Mouse (Mus musculus) forebrain, embryonic 16.5 days (tissue): ENCODE measurements around the gene Cbx6. TPM values are rescaled to one million over a fixed set of nuclear protein-coding genes. Genes with fewer than 3 reads are reported as not detected.

ENCODE experiments used
- ATAC-seq: fragments of 200-750 bp; cut with Nextera tagmentation; 2 replicates; pipeline ENCODE4 v1.8.0; 2017; ENCODE audit warnings: mild to moderate bottlenecking, moderate library complexity
- H3K27ac ChIP-seq: fragments of 300-500 bp; sonication (generic); 2 replicates; pipeline ENCODE4 v1.5.1; 2014; ENCODE audit warnings: low read length, control low read depth
- H3K27me3 ChIP-seq: fragments of 300-500 bp; sonication (generic); replicated peaks from 2 replicates; pipeline ENCODE4 v1.6.1; 2014; ENCODE audit warnings: low read length; ENCODE audit not compliant: control insufficient read depth, insufficient read depth
- H3K36me3 ChIP-seq: fragments of 300-500 bp; sonication (generic); 2 replicates; pipeline ENCODE4 v1.6.1; 2014; ENCODE audit not compliant: control insufficient read depth, insufficient read depth
- H3K4me1 ChIP-seq: fragments of 300-500 bp; sonication (generic); replicated peaks from 2 replicates; pipeline ENCODE4 v1.6.1; 2014; ENCODE audit warnings: low read length; ENCODE audit not compliant: control insufficient read depth, insufficient read depth
- H3K4me2 ChIP-seq: fragments of 300-500 bp; sonication (generic); 2 replicates; pipeline ENCODE4 v1.6.1; 2014; ENCODE audit warnings: mild to moderate bottlenecking, low read length, control low read depth
- H3K4me3 ChIP-seq: fragments of 300-500 bp; sonication (generic); replicated peaks from 2 replicates; pipeline ENCODE4 v1.5.1; 2014; ENCODE audit warnings: mild to moderate bottlenecking, low read length, control low read depth
- H3K9ac ChIP-seq: fragments of 300-500 bp; sonication (generic); replicated peaks from 2 replicates; pipeline ENCODE4 v1.6.1; 2014; ENCODE audit warnings: low read depth, low read length, control low read depth
- H3K9me3 ChIP-seq: fragments of 300-500 bp; sonication (generic); 2 replicates; pipeline ENCODE4 v1.6.1; 2016; ENCODE audit warnings: low read length; ENCODE audit not compliant: control insufficient read depth
- WGBS: fragments of 180-500 bp; shearing (Covaris S2); extraction: QIAGEN DNeasy Blood & Tissue Kit; methylation state at CpG from one replicate; pipeline ENCODE4 v1.1.7; 2014; 5-methylcytosine and 5-hydroxymethylcytosine counted together
- polyA plus RNA-seq: library from polyadenylated mRNA; unstranded; fragments of >200 nt; fragmentation: Nextera tagmentation; extraction: Ambion mirVana; gene quantifications from 2 replicates; pipeline ENCODE4 v1.2.1, GENCODE M21; 2015

Gene Cbx6
- polyA plus RNA-seq, 1 experiment from 2014 or later: 53.2 TPM

DNA sequence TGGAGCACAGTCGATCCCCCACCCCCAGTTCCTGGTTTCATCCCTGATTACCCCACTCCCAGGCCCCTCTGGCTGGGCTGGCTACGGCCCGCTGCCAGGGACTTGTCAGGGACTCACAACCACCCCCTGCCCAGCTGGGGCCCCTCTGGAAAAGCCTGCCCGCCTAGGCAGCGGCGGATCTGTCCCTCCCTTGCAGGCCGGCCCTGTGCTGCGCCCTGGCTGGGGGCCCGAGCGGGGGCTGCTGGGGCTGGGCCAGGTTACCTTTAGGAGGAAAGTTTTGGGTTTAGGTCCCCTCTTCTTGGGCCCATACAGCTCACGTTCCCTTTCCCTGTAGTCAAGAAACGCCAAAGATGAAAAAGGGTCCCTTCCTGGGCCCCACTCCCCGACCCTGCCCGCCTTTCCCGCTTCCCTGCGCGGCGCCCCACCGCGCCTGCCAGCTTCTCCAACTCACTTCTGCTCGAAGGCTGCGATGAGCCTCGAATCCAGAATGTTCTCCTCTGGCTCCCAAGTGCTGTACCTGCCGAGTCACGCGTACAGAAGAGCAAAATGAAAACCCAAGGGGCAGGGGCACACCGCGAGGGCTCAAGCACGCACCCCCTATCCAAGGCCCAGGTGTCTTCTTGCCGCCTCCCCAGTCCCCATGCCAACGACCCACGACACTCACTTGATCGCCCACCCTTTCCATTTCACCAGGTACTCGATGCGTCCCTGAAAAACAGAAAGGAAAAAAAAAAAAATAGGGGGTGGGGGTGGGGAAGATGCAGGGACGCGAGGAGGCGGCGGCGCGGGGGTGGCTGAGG, 1.0 kb downstream of the Cbx6 start:
- H3K4me2 ChIP-seq: peak overlapping the region; percentile 76
- peak overlapping the region; percentile 97 for H3K27ac ChIP-seq
- H3K27me3 ChIP-seq: no peaks in the 10 kb centered on the region
- H3K9me3 ChIP-seq: no peaks in the 10 kb centered on the region
- H3K9ac ChIP-seq: peak overlapping the region; percentile 95
- peak overlapping the region; percentile 83 for H3K4me3 ChIP-seq
- peak; percentile 18 for ATAC-seq
- no peaks in the 10 kb centered on the region for H3K36me3 ChIP-seq
- peaks cover 37% of the 10 kb centered on the region for H3K4me1 ChIP-seq
- WGBS: under 1% methylated on average over 41 of the region's 41 CpGs

DNA sequence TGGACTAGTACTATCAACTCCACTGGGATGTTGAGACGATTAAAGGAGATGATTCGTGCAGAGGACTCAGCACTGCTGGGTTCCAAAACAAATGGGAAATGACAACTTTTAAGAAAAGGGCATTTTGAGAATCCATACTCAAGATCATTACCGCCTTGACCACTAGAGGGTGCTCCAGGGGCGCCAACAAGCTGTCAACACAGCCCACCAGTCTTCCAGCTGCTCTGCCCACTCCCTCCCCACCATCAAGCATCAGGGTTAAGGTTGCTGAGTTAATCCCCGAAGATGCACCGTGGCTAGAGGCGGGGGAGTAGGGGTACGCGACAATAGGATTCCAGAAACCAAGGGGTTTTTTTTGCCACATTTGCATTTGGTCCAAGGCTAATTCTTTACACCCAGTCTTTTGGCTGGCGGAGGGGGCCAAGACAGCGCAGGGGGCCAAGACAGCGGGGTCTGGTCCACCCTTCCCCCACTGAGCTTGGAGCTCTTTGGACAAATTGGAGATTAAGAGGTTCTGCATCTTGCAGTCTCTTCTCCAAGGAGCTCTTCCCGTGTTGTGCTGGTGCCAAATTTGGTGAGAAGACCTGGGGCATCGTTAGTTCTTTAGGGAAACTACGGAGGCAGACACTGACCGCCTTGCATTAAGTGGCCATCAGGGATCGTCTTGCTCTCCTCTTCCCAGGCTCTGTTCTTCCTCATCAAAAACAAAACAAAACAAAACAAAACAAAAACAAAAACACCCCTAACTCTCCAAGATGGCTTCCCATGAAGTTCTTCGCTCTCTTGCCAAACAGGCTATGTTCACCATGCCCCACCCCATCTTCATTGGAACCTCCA, 2.2 kb downstream of the Cbx6 start:
- peak overlapping the region; percentile 43; the same call in 1 of the 2 replicates for H3K27ac ChIP-seq
- no peaks in the 10 kb centered on the region for H3K9me3 ChIP-seq
- H3K9ac ChIP-seq: peak overlapping the region; percentile 26; the same call in 1 of the 2 replicates
- 19% methylated on average over 18 of the region's 18 CpGs for WGBS
- no peak for ATAC-seq
- peak overlapping the region; percentile 76 for H3K4me2 ChIP-seq
- peak overlapping the region; percentile 83 for H3K4me3 ChIP-seq
- H3K4me1 ChIP-seq: peaks cover 48% of the 10 kb centered on the region
- H3K36me3 ChIP-seq: no peaks in the 10 kb centered on the region
- no peaks in the 10 kb centered on the region for H3K27me3 ChIP-seq

DNA sequence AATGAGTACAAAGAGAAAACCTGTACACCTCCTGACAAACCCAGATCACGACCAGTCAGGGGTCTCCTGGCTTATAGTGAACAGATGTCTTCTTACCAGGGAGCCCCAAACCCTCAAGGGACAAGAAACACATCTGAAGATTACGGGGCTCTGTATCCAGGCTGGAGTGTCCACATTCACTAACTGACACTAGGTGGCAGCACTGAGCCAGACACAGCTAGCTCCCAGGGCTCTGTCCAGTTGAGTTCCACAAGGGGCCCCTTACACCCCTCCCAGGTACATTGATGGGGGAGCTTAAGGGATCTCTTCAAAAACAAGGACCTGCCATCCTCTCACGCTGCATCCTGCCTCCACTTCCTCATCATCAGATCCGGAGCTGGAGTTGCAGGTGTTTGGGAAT, 4.1 kb downstream of the Cbx6 start:
- Histone ChIP-seq H3K4me1 (peaks cover 59% of the 10 kb centered on the region), H3K27me3 (no peaks in the 10 kb centered on the region), H3K9ac (no peak overlapping the region), H3K4me2 (no peak overlapping the region), H3K9me3 (no peaks in the 10 kb centered on the region), H3K36me3 (no peaks in the 10 kb centered on the region), H3K4me3 (no peak overlapping the region), H3K27ac (no peak overlapping the region)
- no peak for ATAC-seq
- 9% methylated on average over 4 of the region's 4 CpGs for WGBS

DNA sequence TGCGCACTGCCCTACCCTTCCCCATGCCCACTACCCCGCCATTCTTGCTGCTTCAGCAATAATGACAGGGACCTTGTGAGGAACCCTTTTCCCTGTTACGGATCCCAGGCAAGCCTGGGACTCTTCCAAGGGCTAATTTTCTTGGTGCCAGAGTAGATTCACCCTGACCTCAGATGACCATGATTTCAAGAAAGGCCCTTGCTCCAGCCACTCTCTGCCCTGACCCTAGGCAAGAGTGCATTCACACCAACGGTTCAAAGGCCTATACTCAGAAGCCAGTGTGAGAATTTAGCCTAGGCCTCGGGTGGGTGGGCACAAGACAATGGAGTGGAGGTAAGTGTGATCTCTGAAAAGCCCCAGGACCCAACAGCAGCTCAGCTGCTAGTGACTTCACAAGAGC, 5.1 kb downstream of the Cbx6 start:
- 75% methylated on average over 5 of the region's 5 CpGs for WGBS
- no peak overlapping the region for H3K4me2 ChIP-seq
- ATAC-seq: no peak

DNA sequence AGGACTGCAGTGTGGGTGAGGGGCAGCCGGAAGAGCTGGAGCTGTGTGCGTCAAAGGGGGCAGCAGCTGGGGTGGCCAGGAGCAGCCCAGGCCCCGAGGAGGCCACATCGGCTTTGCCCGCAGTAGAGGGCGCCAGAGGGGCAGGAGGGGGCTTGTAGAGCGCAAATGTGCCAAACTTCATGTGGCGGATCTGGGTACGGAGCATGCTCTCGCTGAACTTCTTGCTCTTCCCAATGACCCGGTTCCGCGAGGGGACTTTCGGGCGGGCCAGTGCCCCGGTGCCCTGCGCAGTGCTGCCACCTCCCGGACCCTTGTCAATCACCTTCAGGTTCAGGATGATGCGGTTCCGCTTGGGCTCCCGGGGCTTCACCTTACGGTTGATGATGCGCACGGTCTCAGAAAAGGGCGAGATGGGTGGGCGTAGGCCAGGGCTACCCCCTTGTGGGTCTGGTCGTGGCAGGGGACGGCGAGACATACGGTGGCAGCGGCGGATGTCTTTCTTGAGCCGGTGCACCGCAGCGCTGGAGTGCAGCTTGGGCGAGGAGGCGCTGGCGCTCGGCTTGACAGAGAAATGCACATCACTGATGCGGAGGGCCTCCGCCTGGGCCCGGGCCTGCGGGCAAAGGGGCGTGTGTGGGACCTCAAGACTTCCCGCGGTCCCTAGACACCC, 6.0 kb downstream of the Cbx6 start:
- Histone ChIP-seq H3K36me3 (no peaks in the 10 kb centered on the region), H3K27me3 (no peaks in the 10 kb centered on the region), H3K4me3 (no peak overlapping the region), H3K9me3 (no peaks in the 10 kb centered on the region), H3K4me1 (peaks cover 53% of the 10 kb centered on the region), H3K4me2 (no peak overlapping the region), H3K27ac (no peak overlapping the region), H3K9ac (no peak overlapping the region)
- 70% methylated on average over 46 of the region's 46 CpGs for WGBS
- no peak for ATAC-seq

More for the DNA sequence above, 5.1 kb downstream of the Cbx6 start:
- Histone ChIP-seq H3K36me3 (no peaks in the 10 kb centered on the region), H3K9ac (no peak overlapping the region), H3K4me3 (no peak overlapping the region), H3K27me3 (no peaks in the 10 kb centered on the region), H3K4me1 (peaks cover 53% of the 10 kb centered on the region), H3K27ac (no peak overlapping the region), H3K9me3 (no peaks in the 10 kb centered on the region)

DNA sequence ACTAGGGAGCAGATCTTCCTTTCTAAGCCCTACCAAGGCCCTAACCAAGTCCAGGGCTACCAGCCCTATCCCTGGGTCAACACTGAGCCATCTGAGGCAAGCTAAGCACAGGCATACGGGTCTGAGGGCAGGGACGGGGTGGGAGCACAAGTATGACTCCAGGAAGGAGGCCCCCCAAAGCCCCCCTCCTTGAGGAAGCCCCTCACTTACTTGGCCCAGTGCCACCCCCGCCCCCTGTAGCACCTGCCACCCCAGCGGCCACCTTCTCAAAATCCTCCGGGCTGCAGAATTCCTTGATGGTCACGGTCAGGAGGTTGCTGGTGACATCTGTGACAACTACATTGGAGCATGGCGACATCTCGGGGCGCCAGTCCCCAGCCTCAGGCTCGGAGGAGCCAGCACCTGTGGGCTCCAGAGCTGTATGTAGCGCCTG, 6.7 kb downstream of the Cbx6 start:
- Histone ChIP-seq H3K9ac (0 out of 2 replicates have a peak overlapping the region, but pooled peaks have one; percentile 24), H3K4me2 (no peak overlapping the region), H3K4me3 (no peak overlapping the region), H3K27ac (no peak overlapping the region), H3K27me3 (no peaks in the 10 kb centered on the region), H3K9me3 (no peaks in the 10 kb centered on the region), H3K36me3 (no peaks in the 10 kb centered on the region; the same call in 1 of the 2 replicates), H3K4me1 (peaks cover 48% of the 10 kb centered on the region)
- ATAC-seq: 0 out of 2 replicates have a peak, but pooled peaks have one; percentile 0
- 81% methylated on average over 11 of the region's 11 CpGs for WGBS

DNA sequence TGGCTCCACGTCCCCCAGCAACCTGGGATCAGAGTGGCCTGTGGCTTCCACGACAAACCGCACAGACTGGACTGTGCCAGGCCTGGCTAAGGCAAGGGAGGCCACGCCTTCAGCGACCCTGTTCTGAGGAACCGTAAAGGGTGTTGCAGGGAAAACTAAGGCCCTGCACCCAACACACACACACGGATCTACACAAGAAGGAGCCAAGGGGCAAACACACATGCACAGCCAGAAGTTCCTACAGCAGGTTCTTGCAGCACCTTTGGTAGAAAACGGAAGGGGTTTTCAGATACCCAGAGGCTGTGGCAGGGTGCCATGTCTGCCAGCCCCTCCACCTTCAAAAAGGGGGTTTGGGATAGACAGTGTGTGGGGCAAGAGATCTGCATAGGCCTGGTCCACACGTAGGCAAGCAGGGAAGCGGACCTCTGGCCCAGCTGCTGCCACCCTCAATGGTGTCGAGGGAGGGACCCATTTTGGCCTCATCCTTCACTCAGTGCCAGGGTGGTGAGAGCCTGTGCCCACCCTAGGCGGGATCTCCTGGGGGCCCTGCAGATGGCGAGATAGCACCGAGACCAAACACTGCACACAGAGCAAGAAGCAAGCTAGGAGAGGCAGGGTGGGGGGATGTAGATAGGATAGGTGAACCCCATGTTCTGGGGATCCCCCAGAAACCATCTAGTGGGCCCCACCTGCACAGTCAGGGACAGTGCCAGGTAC, 7.3 kb downstream of the Cbx6 start:
- no peak overlapping the region for H3K4me2 ChIP-seq
- H3K9ac ChIP-seq: 0 out of 2 replicates have a peak overlapping the region, but pooled peaks have one; percentile 24
- 86% methylated on average over 14 of the region's 14 CpGs for WGBS
- H3K27ac ChIP-seq: no peak overlapping the region
- H3K4me1 ChIP-seq: peaks cover 42% of the 10 kb centered on the region
- H3K9me3 ChIP-seq: no peaks in the 10 kb centered on the region
- H3K27me3 ChIP-seq: no peaks in the 10 kb centered on the region
- no peak for ATAC-seq
- no peak overlapping the region for H3K4me3 ChIP-seq
- H3K36me3 ChIP-seq: no peaks in the 10 kb centered on the region; the same call in 1 of the 2 replicates

DNA sequence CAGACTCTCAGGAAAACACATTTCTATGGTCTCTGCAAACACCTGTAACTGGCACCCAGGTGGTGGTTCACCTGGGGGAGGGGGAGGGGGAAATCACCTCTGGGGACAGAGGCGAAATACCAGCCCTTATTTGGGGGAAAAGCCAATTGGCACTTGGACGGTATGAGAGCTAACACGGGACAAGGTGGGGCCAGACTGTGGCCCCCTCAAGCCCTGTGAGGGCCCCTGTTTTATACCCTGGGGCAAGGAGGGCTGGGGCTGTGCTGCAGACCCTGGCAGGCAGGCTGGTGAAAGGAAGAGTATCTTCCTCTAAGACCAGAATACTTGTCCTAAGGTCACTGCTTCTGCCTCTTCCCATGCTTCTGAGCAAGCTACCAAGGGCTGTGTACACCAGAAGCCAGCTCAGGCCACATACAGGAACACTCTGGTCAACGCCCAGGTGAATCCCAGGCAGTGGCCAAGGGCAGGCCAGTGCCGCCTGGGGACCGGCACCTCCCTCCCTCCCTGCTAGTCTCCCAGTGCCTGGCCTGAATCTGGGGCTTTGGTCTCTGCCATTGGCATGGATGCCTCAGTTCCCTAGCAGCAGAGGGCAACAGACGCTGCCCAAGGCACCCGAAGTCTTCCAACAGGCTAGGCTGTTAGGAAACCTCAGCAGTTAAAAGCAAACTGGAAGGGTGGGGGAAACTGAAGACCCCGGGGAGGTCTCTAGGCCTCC, 8.1 kb downstream of the Cbx6 start:
- no peak for ATAC-seq
- Histone ChIP-seq H3K4me1 (peaks cover 34% of the 10 kb centered on the region), H3K4me2 (no peak overlapping the region), H3K9me3 (no peaks in the 10 kb centered on the region), H3K27me3 (no peaks in the 10 kb centered on the region), H3K9ac (no peak overlapping the region), H3K27ac (no peak overlapping the region), H3K4me3 (no peak overlapping the region), H3K36me3 (no peaks in the 10 kb centered on the region; the same call in 1 of the 2 replicates)
- 84% methylated on average over 9 of the region's 9 CpGs for WGBS
